Mouse (Mus musculus) urinary bladder, postnatal 25 days (tissue): ENCODE results near the gene Nuak2.
A peak's percentile ranks its signal among the peaks of the same experiment; 100 is the strongest.
"Not testable (repeated sequence)": the region's sequence is repeated elsewhere in the genome, so short reads cannot be mapped to it uniquely, and the experiment has no call there.

Source experiments
- DNase-seq: peaks from one replicate; pipeline ENCODE4 v3.0.0; 2022; ENCODE audit warnings: low spot score

Gene Nuak2

GRCm38 (mm10) chr1:132315889-132316624, at the start of gene Nuak2:
Nuak2 (plus strand) TSS chr1:132316126.
- peak; percentile 80 for DNase-seq

GRCm38 (mm10) chr1:132266791-132267557, 49.0 kb upstream of the Nuak2 start:
- no peak for DNase-seq

GRCm38 (mm10) chr1:132267959-132268358, 48.0 kb upstream of the Nuak2 start:
- no peak for DNase-seq

GRCm38 (mm10) chr1:132268418-132269060, 47.4 kb upstream of the Nuak2 start:
- no peak for DNase-seq

GRCm38 (mm10) chr1:132271237-132271636, 44.7 kb upstream of the Nuak2 start:
- DNase-seq = no peak

GRCm38 (mm10) chr1:132276694-132277093, 39.2 kb upstream of the Nuak2 start:
- DNase-seq = no peak

GRCm38 (mm10) chr1:132277124-132277523, 38.8 kb upstream of the Nuak2 start:
- no peak for DNase-seq

- DNase-seq = not testable (repeated sequence)
Observed at GRCm38 (mm10) chr1:132280636-132281035, 35.3 kb upstream of the Nuak2 start.

GRCm38 (mm10) chr1:132281523-132282176, 34.3 kb upstream of the Nuak2 start:
- DNase-seq = no peak

- no peak for DNase-seq
Observed at GRCm38 (mm10) chr1:132282177-132282536, 33.8 kb upstream of the Nuak2 start.

GRCm38 (mm10) chr1:132283018-132283417, 32.9 kb upstream of the Nuak2 start:
- no peak for DNase-seq

GRCm38 (mm10) chr1:132286735-132287134, 29.2 kb upstream of the Nuak2 start:
- DNase-seq = no peak

GRCm38 (mm10) chr1:132287445-132287844, 28.5 kb upstream of the Nuak2 start:
- no peak for DNase-seq

- DNase-seq = no peak
Observed at GRCm38 (mm10) chr1:132287991-132288451, 27.9 kb upstream of the Nuak2 start.

- no peak for DNase-seq
Observed at GRCm38 (mm10) chr1:132289965-132290364, 26.0 kb upstream of the Nuak2 start.

- no peak for DNase-seq
Observed at GRCm38 (mm10) chr1:132290921-132291675, 24.8 kb upstream of the Nuak2 start.

GRCm38 (mm10) chr1:132291706-132292105, 24.2 kb upstream of the Nuak2 start:
- no peak for DNase-seq

- peak; percentile 42 for DNase-seq
Observed at GRCm38 (mm10) chr1:132292318-132293129, 23.4 kb upstream of the Nuak2 start.

GRCm38 (mm10) chr1:132295506-132295905, 20.4 kb upstream of the Nuak2 start:
- no peak for DNase-seq

GRCm38 (mm10) chr1:132296051-132296450, 19.9 kb upstream of the Nuak2 start:
- peak; percentile 38 for DNase-seq

- DNase-seq = peak; percentile 49
Observed at GRCm38 (mm10) chr1:132298425-132298800, 17.5 kb upstream of the Nuak2 start, which contains the start of gene Klhdc8a. Klhdc8a (plus strand) TSS chr1:132298626.
